Mouse (Mus musculus): Measurements from ENCODE around the gene Rad23a.

Rad23a gene

DNA sequence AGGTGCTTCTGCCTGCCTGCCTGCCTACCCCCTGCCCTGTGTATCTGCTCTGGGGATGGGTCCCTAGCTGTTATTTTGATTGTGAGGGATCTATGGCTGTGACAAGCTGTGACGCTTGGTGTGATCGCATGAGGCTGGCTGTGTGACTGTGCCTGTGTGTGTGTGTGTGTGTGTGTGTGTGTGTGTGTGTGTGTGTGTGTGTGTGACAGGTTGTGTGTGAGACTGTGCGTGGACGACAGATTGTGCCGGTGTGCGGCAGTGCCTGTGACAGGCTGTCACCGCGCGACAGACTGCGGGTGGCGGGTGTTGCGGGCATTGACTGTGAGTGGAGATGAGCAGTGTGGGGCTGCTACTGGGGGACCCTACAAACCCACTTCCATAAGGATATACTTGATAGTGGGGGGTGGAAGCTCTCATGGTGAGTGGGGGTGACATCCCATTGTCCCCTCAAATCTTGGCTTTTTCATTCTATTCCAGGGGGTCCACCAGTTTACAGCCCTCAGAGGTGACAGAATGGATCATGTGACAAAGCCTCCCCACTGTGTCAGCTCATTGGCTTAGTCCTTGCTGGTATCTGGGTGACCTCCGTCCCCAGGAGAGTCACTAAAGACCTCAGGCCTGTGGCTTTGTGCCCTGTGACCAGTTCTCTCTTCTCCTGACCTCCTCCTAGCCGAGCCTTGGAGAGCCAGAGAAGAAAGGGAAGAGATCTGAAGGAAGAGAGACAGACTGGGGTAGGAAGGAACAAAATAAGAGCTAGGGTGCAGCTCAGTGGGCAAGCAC lies 52.8 kb downstream of the Rad23a start:
- no peak for DNase-seq (ENCODE audit: low spot score in 2 of 2)

DNA sequence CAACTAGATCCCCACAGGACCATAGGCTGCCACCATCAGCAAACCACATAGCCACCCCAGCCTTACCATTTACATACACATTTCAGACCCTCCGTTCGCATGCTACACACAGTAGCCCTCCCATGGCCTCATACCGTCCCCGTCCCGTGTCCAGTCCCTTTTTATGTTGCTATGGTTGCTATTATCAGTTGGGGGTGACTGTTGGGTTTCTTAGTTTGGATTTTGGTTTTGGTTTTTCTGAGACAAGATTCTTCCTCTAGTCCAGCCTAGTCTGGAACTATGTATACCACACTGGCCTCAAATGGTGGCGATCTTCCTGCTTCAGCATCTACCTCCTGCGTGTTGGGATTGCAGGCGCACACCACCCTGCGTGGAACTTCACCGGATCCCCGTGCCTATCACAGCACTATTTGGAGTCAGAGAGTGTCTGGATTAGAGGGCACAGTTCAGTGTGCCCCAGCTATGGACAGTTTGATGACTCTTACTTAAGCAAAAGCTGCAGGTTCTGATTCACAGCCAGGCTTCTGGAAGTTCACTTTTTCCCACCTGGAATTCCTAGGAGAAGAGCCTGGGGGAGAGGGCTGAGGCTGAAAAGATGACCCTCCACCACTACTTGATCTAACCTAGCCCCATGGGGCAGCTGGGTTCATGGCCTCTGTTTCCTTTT lies 53.5 kb downstream of the Rad23a start:
- DNase-seq (ENCODE audit: low spot score in 2 of 2), result no peak

- no peak for DNase-seq (ENCODE audit: low spot score in 2 of 2)
Observed at GRCm38 (mm10) chr8:84785756-84786677, 54.4 kb downstream of the Rad23a start.

DNA sequence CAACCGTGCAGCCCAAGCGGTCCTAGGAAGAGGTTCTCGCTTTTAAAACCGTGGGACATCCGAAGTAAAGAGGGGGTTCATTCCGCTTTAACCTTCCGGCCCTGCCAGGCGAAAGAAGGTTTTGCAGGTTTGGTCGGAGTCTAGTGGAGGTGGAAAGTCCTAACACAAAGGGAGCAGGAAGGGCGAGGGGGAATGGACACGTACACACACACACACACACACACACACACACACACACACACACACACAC lies 55.0 kb downstream of the Rad23a start:
- DNase-seq (ENCODE audit: low spot score in 2 of 2), result no peak

- no peak for DNase-seq (ENCODE audit: low spot score in 2 of 2)
Observed at GRCm38 (mm10) chr8:84784681-84785505, 55.6 kb downstream of the Rad23a start.
